Mouse (Mus musculus): ENCODE data around the gene Tedc1. TPM values are rescaled to one million over a fixed set of nuclear protein-coding genes. Genes with fewer than 3 reads are reported as not detected.
A peak's percentile ranks its signal among the peaks of the same experiment; 100 is the strongest.

Gene Tedc1
- polyA plus RNA-seq, 1 experiment from 2014 or later = 2.6 TPM

DNA sequence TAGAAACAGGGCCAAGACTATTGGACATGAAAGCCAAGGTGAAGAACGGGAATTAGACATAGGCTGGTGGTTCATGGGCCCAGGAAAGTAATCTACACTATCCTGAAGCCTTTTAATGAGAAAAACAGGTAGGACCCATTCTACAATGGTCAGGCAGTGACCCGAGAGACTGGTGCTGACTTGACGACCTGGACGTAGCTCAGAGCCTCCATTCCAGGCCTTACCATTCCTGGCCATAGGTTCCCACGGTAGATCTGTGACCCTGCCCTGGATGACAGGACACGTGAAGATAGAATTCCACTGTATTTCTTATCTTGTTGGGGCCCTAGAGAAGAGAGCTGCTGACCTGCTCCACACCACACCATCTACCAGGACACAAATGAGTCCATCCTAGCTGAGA lies 17.9 kb upstream of the Tedc1 start:
- DNase-seq (ENCODE audit: low spot score) = no peak
- no peak for TF ChIP-seq EP300 (IDR thresholded peaks at IDR 0.05)
- H3K27me3 ChIP-seq (replicated peaks; ENCODE audit: insufficient read depth, low read length) = no peaks in the 10 kb centered on the region
- H3K27ac ChIP-seq (ENCODE audit: low read length) = peak overlapping the region; percentile 97
- H3K9me3 ChIP-seq (ENCODE audit: low read length) = no peaks in the 10 kb centered on the region
- H3K4me3 ChIP-seq (ENCODE audit: low read depth, low read length) = no peak overlapping the region
- WGBS = 66% methylated on average over 6 of the region's 6 CpGs
- H3K4me2 ChIP-seq (replicated peaks; ENCODE audit: low read depth, low read length) = no peak overlapping the region
- H3K4me1 ChIP-seq (ENCODE audit: insufficient read depth, low read depth, low read length) = peaks cover 27% of the 10 kb centered on the region
- H3K9ac ChIP-seq (replicated peaks; ENCODE audit: low read depth) = no peak overlapping the region
- peaks cover 15% of the 10 kb centered on the region; the same call in 1 of the 2 replicates for H3K36me3 ChIP-seq (ENCODE audit: insufficient read depth, low read length)
- no peak for ATAC-seq

DNA sequence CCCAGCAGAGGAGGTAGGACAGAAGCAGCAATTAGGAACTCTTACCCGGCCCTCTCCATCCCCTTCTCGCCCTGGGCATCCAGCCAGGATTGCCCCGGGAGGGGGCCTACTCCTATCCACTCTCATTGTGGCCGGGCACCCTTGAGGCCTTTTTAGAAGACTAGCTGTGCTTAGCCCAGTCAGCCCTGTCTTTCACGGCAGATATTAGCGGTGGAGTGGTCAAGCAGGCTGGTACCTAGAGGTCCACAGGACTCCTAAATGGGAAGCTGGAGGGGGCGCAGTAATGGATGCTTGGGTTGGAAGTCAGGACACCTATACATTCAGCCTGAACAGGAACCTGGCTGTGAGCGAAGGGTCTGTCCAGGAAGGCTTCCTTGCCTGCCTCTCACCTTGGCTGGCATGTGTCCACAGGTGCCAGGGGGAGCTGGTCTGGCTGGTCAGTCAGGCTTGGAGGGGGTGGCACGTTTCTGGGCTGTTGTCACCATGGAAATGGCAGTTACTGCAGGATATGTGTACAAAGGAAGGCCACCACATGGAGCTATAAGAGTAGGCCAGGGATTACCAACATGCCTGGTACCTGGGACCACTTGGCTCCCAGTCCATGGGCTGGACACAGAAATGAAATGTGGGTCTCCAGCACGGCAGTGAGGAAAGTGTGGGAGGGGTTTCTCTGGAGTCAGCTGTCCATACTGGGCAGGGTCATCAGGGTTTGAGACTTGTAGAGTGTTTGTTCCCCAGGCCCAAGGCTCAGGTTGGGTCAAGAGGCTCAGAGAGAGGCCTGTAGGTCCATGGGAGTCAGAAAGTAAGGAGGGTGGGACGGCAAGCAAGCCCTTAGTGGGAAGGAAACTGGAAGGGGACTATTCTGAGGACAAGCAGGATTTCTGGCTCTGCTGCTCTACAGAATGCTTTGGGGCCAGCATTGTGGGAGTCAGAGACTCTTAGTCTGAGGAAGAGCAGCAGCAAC lies 17.0 kb upstream of the Tedc1 start:
- Histone ChIP-seq H3K9ac (replicated peaks; ENCODE audit: low read depth) (no peak overlapping the region), H3K27ac (ENCODE audit: low read length) (peak overlapping the region; percentile 97), H3K36me3 (ENCODE audit: insufficient read depth, low read length) (peaks cover 16% of the 10 kb centered on the region), H3K27me3 (replicated peaks; ENCODE audit: insufficient read depth, low read length) (no peaks in the 10 kb centered on the region), H3K9me3 (ENCODE audit: low read length) (no peaks in the 10 kb centered on the region), H3K4me3 (ENCODE audit: low read depth, low read length) (peak overlapping the region; percentile 72; the same call in 1 of the 2 replicates), H3K4me1 (ENCODE audit: insufficient read depth, low read depth, low read length) (peaks cover 29% of the 10 kb centered on the region), H3K4me2 (replicated peaks; ENCODE audit: low read depth, low read length) (peak overlapping the region; percentile 69)
- DNase-seq (ENCODE audit: low spot score) (peak; percentile 89), ATAC-seq (peak; percentile 18)
- WGBS = 32% methylated on average over 11 of the region's 11 CpGs
- peak; percentile 10; the same call in 1 of the 2 replicates for TF ChIP-seq CTCF (IDR thresholded peaks at IDR 0.05)
- TF ChIP-seq EP300 (IDR thresholded peaks at IDR 0.05) = no peak; the same call in 1 of the 2 replicates

DNA sequence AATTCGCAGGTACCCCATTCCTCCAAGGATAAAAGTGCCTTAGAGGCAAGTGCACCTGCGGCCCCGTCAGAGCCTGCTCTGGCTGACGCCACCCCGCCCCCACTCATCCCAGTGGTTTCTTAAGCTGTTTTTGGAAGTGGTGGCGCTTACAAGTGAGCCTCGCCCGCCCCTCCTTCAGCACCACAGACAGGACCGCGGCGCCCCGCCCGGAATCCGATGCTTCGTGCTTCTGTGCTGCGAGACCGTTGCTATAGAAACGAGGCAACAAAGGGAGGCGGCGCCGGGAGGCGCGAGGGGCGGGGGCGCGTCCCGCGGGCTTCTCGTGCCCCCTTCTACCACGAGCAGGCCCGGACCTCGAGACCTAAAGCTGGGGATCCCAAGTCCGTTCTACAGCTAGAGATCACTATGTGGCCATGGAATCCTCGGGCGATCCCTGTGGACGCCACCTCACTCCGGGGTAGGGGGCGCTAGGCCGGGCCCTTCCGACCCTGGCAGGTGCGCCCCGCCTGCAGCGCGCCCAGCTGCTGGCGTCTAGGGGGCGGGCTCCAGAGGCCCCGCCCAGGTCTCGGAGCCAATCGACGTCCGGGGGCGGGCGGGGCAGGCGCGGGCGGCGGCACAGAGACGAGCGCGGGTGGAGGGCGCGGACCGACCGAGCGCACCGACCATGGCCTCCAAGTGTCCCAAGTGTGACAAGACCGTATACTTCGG lies 16.2 kb upstream of the Tedc1 start, which contains the start of gene Crip2:
Crip2 (plus strand) TSS at position 329 of the 708 bp plus-strand sequence.
- Histone ChIP-seq H3K4me3 (ENCODE audit: low read depth, low read length) (peak within 1 kb of the TSS; percentile 72), H3K4me2 (replicated peaks; ENCODE audit: low read depth, low read length) (peak within 1 kb of the TSS; percentile 69), H3K9me3 (ENCODE audit: low read length) (no peaks in the 10 kb centered on the region), H3K36me3 (ENCODE audit: insufficient read depth, low read length) (peaks cover 19% of the 10 kb centered on the region), H3K4me1 (ENCODE audit: insufficient read depth, low read depth, low read length) (peaks cover 29% of the 10 kb centered on the region), H3K9ac (replicated peaks; ENCODE audit: low read depth) (peak within 1 kb of the TSS; percentile 77), H3K27ac (ENCODE audit: low read length) (peak within 1 kb of the TSS; percentile 97), H3K27me3 (replicated peaks; ENCODE audit: insufficient read depth, low read length) (no peaks in the 10 kb centered on the region)
- 2% methylated on average over 66 of the region's 68 CpGs for WGBS
- ATAC-seq (peak; percentile 82), DNase-seq (ENCODE audit: low spot score) (peak; percentile 99)
- TF ChIP-seq CTCF (IDR thresholded peaks at IDR 0.05) = peak; percentile 54
- peak; percentile 64 for TF ChIP-seq EP300 (IDR thresholded peaks at IDR 0.05)

DNA sequence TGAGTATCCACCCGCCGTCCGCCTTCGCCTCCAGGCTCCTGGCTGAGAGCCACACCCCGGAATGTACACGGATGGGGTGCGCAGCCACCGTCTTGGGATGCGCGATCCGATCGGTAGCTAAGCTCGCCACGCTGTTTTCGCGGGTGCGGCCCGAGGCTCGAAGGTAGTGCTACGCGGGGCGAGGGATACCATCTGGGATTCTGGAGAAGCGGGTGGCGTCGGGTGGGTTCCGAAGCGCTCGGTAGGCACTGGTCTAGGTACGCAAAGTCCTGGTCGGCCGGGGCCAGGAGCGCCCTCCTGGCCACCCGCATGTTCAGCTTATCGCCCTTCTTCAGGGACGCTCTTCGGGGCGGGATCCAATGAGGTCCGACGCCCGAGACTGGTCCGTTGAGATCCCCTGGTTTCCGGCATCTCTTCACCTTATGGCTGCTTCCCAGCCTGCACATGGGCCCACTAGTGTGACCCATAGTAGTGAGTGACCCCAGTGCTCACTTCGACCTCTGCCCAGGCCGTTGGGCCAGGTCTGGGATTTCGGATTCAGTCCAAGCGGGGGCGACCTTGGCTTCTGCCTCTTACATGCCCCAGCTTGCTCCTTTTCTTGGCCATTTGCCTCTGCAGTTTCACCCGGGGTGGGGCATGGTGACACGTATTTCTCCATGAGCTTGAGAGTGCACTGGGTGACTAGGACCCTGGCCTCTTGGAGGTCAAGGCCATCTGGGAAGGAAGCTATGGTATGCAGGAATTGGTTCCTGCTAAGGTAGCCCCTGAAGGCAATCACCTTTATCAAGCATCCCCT lies 15.4 kb upstream of the Tedc1 start:
- WGBS = 2% methylated on average over 49 of the region's 49 CpGs
- peak; percentile 42 for DNase-seq (ENCODE audit: low spot score)

DNA sequence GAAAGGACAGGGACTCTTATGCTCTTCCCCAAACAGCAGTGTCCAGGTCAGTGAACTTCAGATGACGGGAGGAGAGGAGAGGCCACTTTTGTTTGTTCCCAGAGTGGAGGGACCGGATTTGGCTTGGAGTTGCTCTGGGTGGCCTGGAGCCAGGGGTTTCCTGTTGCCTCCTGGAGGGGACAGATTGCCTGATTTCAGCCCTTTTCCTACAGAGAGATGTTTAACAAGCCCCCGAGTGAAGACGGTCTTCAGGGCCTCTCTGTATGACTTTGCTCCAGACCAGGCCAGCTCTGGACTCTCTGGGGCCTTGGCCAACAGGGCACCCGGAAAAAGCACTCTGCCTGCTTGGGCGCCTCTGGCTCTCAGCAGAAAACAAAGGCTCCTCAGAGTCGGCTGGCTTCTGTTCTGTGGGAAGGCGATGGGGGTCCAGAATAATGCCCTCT lies 14.7 kb upstream of the Tedc1 start:
- Histone ChIP-seq H3K9ac (replicated peaks; ENCODE audit: low read depth) (peak overlapping the region; percentile 77), H3K27me3 (replicated peaks; ENCODE audit: insufficient read depth, low read length) (no peaks in the 10 kb centered on the region), H3K36me3 (ENCODE audit: insufficient read depth, low read length) (peaks cover 17% of the 10 kb centered on the region), H3K4me1 (ENCODE audit: insufficient read depth, low read depth, low read length) (peaks cover 38% of the 10 kb centered on the region), H3K4me3 (ENCODE audit: low read depth, low read length) (peak overlapping the region; percentile 72), H3K9me3 (ENCODE audit: low read length) (no peaks in the 10 kb centered on the region), H3K4me2 (replicated peaks; ENCODE audit: low read depth, low read length) (peak overlapping the region; percentile 69), H3K27ac (ENCODE audit: low read length) (peak overlapping the region; percentile 97)
- TF ChIP-seq EP300 (IDR thresholded peaks at IDR 0.05) = peak; percentile 51; the same call in 1 of the 2 replicates
- TF ChIP-seq CTCF (IDR thresholded peaks at IDR 0.05) = no peak
- WGBS = 7% methylated on average over 8 of the region's 8 CpGs
- ATAC-seq = no peak
- peak; percentile 73 for DNase-seq (ENCODE audit: low spot score)

More for the DNA sequence above, 15.4 kb upstream of the Tedc1 start:
- H3K4me2 ChIP-seq (replicated peaks; ENCODE audit: low read depth, low read length) = peak overlapping the region; percentile 69
- peak overlapping the region; percentile 72 for H3K4me3 ChIP-seq (ENCODE audit: low read depth, low read length)
- H3K9me3 ChIP-seq (ENCODE audit: low read length) = no peaks in the 10 kb centered on the region
- H3K27me3 ChIP-seq (replicated peaks; ENCODE audit: insufficient read depth, low read length) = no peaks in the 10 kb centered on the region
- H3K9ac ChIP-seq (replicated peaks; ENCODE audit: low read depth) = peak overlapping the region; percentile 77
- no peak for ATAC-seq
- peaks cover 31% of the 10 kb centered on the region for H3K4me1 ChIP-seq (ENCODE audit: insufficient read depth, low read depth, low read length)
- TF ChIP-seq EP300 (IDR thresholded peaks at IDR 0.05) (no peak), CTCF (IDR thresholded peaks at IDR 0.05) (0 out of 2 replicates have a peak, but pooled peaks have one; percentile 9)
- H3K27ac ChIP-seq (ENCODE audit: low read length) = peak overlapping the region; percentile 97
- H3K36me3 ChIP-seq (ENCODE audit: insufficient read depth, low read length) = peaks cover 17% of the 10 kb centered on the region

Data from lung, postnatal 0 days (tissue).